Mouse (Mus musculus) midbrain, embryonic 10.5 days (tissue): ENCODE data around the gene Ttc34. TPM values are rescaled to one million over a fixed set of nuclear protein-coding genes. Genes with fewer than 3 reads are reported as not detected.

Experiments
- DNase-seq: peaks from one replicate; pipeline ENCODE4 v3.0.0-alpha.2; 2017; ENCODE audit warnings: low spot score
- H3K27ac ChIP-seq: fragments of 300-500 bp; sonication (generic); replicated peaks from 2 replicates; pipeline ENCODE4 v1.5.1; 2016; ENCODE audit warnings: mild to moderate bottlenecking
- H3K27me3 ChIP-seq: fragments of 300-500 bp; sonication (generic); 2 replicates; pipeline ENCODE4 v1.6.1; 2016; ENCODE audit warnings: low read depth, mild to moderate bottlenecking; ENCODE audit not compliant: poor library complexity, severe bottlenecking
- H3K36me3 ChIP-seq: fragments of 300-500 bp; sonication (generic); 2 replicates; pipeline ENCODE4 v1.6.1; 2016; ENCODE audit warnings: mild to moderate bottlenecking, moderate library complexity
- H3K4me1 ChIP-seq: fragments of 300-500 bp; sonication (generic); 2 replicates; pipeline ENCODE4 v1.6.1; 2016
- H3K4me3 ChIP-seq: fragments of 300-500 bp; sonication (generic); 2 replicates; pipeline ENCODE4 v1.5.1; 2016; ENCODE audit warnings: mild to moderate bottlenecking, moderate library complexity
- H3K9me3 ChIP-seq: fragments of 300-500 bp; sonication (generic); replicated peaks from 2 replicates; pipeline ENCODE4 v1.6.1; 2016; ENCODE audit warnings: mild to moderate bottlenecking
- WGBS: fragments of 180-500 bp; shearing (Covaris S2); methylation state at CpG from one replicate; pipeline ENCODE4 v1.1.7; 2016; 5-methylcytosine and 5-hydroxymethylcytosine counted together
- polyA plus RNA-seq: library from polyadenylated mRNA; unstranded; fragments of >200 nt; fragmentation: Nextera tagmentation; extraction: Ambion mirVana; gene quantifications from 2 replicates; pipeline ENCODE4 v1.2.1, GENCODE M21; 2016

Ttc34 gene
- polyA plus RNA-seq, 1 experiment from 2014 or later, result 0.22 TPM

DNA sequence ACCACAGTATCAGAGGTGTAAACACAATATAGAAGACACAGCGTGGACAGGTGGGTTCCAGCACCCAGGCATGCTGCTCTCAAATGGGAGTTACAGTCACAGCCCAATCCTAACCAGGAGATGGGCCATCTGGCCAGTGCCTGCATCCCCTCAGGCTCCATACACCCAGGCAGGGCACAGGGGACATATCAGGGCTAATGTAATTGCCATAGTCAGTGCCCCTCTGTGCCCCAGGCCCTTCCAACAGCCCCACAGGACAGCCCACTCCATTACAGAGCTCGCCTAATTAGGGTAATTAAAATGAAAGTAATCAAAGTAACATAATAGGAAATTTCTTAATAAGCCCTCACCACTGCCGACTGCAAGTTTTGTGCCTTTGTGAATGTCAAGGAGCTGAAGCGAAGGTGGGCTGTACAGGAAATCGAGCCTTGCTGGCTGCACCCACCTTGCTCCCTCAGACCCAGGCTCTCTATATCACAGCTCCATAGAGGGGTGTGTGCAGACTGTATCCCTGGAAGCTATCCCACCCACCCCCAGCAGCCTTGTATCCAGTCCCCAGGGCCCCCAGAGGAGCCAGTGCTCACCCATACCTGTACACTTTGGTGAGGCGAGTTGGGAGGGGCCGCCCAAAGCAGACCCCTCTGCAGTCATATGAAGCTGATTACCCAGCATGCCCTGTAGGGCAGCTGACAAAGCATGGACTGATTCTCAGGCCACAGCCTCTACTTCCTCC lies 910 bp upstream of the Ttc34 start:
- 81% methylated on average over 7 of the region's 7 CpGs for WGBS
- Histone ChIP-seq H3K4me1 (peaks cover 17% of the 10 kb centered on the region), H3K27me3 (peaks cover 49% of the 10 kb centered on the region), H3K9me3 (no peaks in the 10 kb centered on the region), H3K27ac (no peak overlapping the region), H3K36me3 (no peaks in the 10 kb centered on the region), H3K4me3 (no peak overlapping the region)
- no peak for DNase-seq

DNA sequence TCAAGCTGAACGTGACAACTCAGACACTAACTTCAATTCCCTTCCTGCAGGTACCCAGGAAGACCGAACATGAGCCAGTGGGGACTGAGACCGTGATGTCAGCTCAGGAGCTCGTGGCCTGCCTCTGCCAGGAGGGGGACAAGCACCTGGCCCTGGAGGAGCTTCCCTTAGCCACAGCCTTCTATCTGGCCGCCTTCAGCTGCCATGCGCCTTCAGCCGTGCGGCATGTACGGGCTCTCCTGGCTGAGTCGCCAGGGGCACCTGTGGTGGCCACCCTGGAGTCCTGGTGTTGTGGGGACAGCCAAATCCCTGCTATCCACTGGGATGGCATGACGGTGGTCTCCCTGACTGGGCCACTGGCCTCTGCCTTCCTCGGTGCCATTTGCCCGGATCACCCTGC lies 1.5 kb downstream of the Ttc34 start:
- no peaks in the 10 kb centered on the region for H3K36me3 ChIP-seq
- H3K27me3 ChIP-seq, result peaks cover 40% of the 10 kb centered on the region
- no peak overlapping the region for H3K27ac ChIP-seq
- peaks cover 17% of the 10 kb centered on the region for H3K4me1 ChIP-seq
- no peaks in the 10 kb centered on the region for H3K9me3 ChIP-seq
- DNase-seq, result no peak
- no peak overlapping the region for H3K4me3 ChIP-seq
- 91% methylated on average over 13 of the region's 13 CpGs for WGBS

DNA sequence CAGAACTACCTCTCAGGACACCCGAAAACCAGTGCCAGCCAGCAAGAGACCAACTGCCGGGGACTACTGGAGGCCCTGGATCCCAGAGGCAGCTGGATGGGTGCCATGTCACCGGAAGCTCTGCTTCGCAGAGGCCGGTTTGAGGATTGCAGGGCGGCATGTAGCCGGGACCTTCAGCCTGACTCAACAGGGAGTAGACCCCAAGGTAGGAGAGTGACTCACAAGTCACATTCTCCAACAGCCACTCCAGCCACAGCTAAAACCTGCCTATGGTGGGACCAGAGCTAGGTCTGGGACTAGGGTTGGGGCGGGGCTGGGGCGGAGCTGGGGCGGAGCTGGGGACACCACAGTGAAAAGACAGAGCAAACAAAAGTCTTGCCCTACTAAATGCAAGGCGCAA lies 2.1 kb downstream of the Ttc34 start:
- no peak overlapping the region for H3K4me3 ChIP-seq
- H3K4me1 ChIP-seq, result peaks cover 17% of the 10 kb centered on the region
- no peaks in the 10 kb centered on the region for H3K36me3 ChIP-seq
- peak overlapping the region; percentile 33; the same call in 1 of the 2 replicates for H3K27ac ChIP-seq
- H3K9me3 ChIP-seq, result no peaks in the 10 kb centered on the region
- no peak for DNase-seq
- peaks cover 38% of the 10 kb centered on the region for H3K27me3 ChIP-seq
- 48% methylated on average over 11 of the region's 11 CpGs for WGBS

DNA sequence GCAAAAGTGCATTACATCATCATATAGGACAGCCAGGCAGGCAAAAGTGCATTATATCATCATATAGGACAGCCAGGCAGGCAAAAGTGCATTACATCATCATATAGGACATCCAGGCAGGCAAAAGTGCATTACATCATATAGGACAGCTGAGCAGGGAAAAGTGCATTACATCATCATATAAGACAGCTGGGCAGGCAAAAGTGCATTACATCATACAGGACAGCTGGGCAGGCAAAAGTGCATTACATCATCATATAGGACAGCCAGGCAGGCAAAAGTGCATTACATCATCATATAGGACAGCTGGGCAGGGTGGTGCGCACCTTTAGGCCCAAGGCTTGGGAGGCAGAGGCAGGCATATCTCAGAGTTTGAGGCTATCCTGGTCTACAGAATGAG lies 15.4 kb downstream of the Ttc34 start:
- H3K4me1 ChIP-seq, result peaks cover 16% of the 10 kb centered on the region
- H3K36me3 ChIP-seq, result no peaks in the 10 kb centered on the region
- WGBS, result 97% methylated on average over 1 of the region's 1 CpGs
- peaks cover 46% of the 10 kb centered on the region for H3K27me3 ChIP-seq
- H3K27ac ChIP-seq, result no peak overlapping the region
- H3K9me3 ChIP-seq, result no peaks in the 10 kb centered on the region
- H3K4me3 ChIP-seq, result no peak overlapping the region
- DNase-seq, result no peak

DNA sequence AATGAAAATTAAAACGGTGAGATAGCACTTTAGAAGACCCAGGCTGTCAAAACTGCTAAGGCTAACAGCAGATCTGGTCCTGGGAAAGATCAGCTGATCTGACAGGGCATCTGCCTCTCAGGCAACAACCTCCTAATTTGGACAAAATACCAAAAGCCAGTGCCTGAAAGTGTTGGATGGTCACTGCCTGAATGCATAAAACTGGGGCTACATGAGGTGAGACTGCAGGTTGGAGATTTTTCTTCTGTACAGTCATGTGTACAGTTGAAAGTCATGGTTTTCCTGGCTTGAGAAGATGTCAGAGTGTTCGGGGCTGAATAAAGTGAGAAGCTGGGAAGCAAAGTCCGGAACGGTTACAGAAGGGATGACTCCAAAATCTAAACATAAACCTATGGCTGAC lies 16.6 kb downstream of the Ttc34 start:
- Histone ChIP-seq H3K27ac (no peak overlapping the region), H3K27me3 (peaks cover 58% of the 10 kb centered on the region), H3K36me3 (no peaks in the 10 kb centered on the region), H3K4me1 (peaks cover 16% of the 10 kb centered on the region), H3K9me3 (no peaks in the 10 kb centered on the region), H3K4me3 (no peak overlapping the region)
- WGBS, result 86% methylated on average over 4 of the region's 4 CpGs
- no peak for DNase-seq

DNA sequence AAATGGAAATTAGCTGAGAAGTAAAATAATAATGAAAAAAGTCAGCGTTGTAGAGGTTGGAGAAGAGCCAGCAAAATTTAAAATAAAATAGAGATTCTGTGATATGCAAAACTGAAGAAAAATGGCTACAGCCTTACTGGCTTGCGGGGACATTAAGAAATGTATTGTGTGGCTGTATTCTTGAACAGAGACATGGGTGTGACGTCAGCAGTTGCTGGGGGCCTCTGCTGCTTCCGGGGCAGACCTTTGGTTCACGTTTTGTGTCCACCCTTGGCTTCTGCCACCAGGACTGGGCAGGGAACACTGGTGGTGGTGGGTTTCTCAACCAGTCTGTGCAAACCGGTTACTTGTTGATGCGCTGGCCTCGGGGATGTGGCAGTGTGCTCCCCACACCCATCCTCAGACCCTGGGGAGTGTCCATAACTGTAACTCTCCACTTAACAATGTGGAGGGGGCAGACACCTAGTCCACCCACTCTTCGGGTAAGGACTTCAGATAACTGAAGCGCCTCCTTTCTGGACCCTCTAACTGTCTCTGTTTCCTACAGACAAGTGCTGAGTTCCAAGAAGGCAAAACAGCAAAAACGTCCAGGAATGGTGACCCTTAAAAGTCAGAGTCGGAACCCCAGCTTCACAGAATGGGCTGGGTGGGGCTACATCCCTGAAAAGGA lies 17.6 kb downstream of the Ttc34 start:
- Histone ChIP-seq H3K27me3 (peaks cover 63% of the 10 kb centered on the region), H3K4me1 (peaks cover 16% of the 10 kb centered on the region), H3K27ac (no peak overlapping the region), H3K9me3 (no peaks in the 10 kb centered on the region), H3K4me3 (peak overlapping the region; percentile 70), H3K36me3 (no peaks in the 10 kb centered on the region)
- DNase-seq, result no peak
- 62% methylated on average over 12 of the region's 12 CpGs for WGBS

DNA sequence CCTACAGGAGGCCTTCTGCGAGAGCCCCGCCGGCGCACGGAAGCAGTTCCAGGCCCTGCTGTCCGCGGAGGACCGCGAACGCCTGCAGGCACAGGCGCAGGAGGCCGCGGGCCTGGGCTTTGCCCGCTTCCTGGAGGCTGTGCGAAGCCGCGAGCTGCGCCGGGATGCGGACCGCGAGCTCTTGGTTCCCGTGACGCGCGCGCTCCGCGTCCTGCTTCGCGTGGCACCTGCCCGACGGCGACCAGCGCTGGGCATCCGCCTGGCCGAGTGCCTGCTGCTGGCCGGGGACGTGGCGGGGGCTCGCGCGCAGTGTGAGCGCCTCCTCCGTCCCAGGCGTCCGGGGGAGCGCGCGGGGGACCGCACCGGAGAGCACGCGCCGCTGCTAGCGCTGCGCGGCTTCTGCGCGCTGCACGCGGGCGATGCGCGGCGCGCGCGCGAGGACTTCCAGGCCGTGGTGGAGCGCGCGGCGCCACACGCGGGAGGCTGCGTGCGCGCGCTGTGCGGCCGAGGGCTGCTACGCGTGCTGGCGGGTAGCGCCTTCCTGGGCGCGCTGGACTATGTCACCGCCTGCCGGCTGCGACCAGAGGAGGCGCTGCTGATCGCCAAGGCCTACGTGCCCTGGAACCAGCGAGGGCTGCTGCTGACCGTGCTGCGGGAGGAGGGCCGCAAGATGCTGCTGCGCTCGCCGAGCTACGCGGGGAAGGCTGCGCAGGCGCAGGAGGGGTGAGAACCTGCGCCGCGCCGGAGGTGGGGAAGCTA lies 18.6 kb downstream of the Ttc34 start:
- under 1% methylated on average over 110 of the region's 110 CpGs for WGBS
- peak overlapping the region; percentile 87 for H3K27ac ChIP-seq

DNA sequence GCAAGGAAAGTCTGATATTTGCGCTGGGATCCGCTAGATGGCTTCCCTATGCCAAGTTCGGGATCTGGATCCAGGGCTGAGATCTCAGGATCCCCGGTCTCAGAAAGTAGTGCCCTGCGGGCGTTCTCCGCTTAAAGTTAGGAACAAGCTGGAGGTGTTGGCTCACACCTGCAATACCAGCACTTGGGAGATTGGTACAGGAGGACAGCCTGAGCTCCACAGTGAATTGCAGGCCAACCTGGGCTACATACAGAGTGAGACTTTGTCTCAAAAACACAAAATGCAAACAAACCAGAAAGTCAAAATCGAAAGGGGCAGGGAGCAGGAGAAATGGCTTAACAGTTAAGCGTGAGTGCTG lies 19.2 kb downstream of the Ttc34 start:
- Histone ChIP-seq H3K36me3 (no peaks in the 10 kb centered on the region), H3K27me3 (peaks cover 72% of the 10 kb centered on the region), H3K4me3 (peak overlapping the region; percentile 70), H3K9me3 (no peaks in the 10 kb centered on the region), H3K27ac (peak overlapping the region; percentile 87), H3K4me1 (peaks cover 16% of the 10 kb centered on the region)
- WGBS, result 17% methylated on average over 9 of the region's 9 CpGs
- DNase-seq, result no peak

More for the DNA sequence above, 18.6 kb downstream of the Ttc34 start:
- H3K9me3 ChIP-seq, result no peaks in the 10 kb centered on the region
- DNase-seq, result peak; percentile 93
- H3K27me3 ChIP-seq, result peaks cover 72% of the 10 kb centered on the region
- H3K4me1 ChIP-seq, result peaks cover 16% of the 10 kb centered on the region
- H3K36me3 ChIP-seq, result no peaks in the 10 kb centered on the region
- H3K4me3 ChIP-seq, result peak overlapping the region; percentile 70

DNA sequence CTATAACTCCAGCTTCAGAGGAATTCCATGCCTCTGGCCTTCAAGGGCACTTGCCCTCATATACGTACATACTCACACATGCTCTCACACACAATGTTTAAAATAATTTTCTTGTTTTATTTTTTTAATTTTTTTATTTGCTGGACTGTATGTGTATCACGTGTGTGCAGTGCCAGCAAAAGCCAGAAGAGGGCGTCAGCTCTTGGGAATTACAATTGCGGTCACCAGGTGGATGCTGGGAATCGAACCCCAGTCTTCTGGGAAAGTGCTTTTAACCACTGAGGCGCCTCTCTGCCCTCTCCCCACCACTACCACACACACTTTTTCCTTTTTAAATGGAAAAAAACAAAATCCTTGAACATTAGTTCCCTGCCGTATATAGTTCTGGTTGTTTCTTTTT lies 19.6 kb downstream of the Ttc34 start:
- Histone ChIP-seq H3K9me3 (no peaks in the 10 kb centered on the region), H3K27ac (peak overlapping the region; percentile 87), H3K4me3 (peak overlapping the region; percentile 70), H3K4me1 (peaks cover 16% of the 10 kb centered on the region), H3K36me3 (no peaks in the 10 kb centered on the region), H3K27me3 (peaks cover 76% of the 10 kb centered on the region)
- DNase-seq, result no peak
- 87% methylated on average over 7 of the region's 7 CpGs for WGBS

DNA sequence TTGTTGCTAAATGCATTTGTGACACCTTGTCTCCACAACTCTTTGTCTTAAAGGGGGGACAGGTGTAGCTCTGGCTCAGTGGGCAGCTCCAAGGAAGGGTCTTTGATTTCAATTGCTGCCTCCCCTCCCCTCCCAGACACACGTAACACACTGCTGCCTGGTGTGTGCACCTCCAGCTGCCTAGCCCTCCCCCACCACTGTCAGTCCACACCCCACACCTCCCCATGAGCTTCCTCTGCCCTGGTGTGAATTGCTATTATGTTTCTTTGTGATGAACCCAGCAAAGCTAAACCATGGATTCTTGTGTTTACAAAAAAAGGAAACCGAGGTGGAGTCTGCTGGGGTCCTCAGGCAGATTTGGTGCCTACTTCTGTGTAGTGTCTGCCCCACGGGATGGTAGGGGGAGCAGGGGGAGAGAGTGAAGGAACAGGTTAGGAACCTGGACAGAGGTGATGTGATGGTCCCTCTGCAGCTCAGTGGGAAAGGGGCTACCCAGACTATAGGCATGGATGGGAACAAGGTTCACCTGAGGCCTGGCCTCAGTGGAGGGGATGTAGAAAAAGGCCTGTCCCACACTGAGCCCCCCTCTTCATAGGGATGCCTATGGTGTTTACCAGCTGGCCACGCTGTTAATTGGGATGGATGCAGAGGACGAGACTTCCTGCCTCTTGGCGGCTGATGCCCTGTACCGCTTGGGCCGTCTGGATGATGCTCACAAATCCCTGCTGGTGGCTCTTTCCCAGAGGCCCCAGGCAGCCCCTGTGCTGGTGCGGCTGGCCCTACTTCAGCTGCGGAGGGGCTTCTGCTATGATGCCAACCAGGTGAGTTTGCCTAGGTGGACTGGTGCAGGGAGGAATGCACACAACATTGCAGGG lies 20.3 kb downstream of the Ttc34 start:
- WGBS, result 76% methylated on average over 10 of the region's 10 CpGs
- Histone ChIP-seq H3K9me3 (no peaks in the 10 kb centered on the region), H3K27ac (no peak overlapping the region), H3K4me3 (no peak overlapping the region), H3K27me3 (peaks cover 80% of the 10 kb centered on the region), H3K4me1 (peaks cover 16% of the 10 kb centered on the region), H3K36me3 (no peaks in the 10 kb centered on the region)
- DNase-seq, result no peak

DNA sequence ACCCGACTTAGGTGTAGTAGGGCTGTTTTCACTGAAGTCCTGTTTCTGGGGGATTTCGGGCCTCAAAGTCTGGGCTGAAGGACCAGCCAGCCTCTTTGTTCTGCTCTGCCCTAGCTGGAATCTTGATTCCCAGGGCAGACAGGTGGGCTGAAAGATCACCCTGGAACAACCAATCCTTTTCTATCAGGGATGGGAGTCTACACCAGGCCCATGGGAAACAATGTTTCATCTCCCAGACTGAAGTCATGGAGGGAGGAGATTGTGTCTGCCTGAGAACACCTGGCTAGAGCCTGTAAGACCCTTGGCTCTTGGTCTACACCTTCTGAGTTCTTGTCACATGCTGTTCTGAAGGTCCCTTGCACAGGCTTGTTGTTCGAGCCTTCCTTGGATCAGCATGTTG lies 21.3 kb downstream of the Ttc34 start:
- 79% methylated on average over 3 of the region's 3 CpGs for WGBS
- Histone ChIP-seq H3K4me3 (no peak overlapping the region), H3K4me1 (peaks cover 19% of the 10 kb centered on the region), H3K36me3 (no peaks in the 10 kb centered on the region), H3K27ac (no peak overlapping the region), H3K9me3 (no peaks in the 10 kb centered on the region), H3K27me3 (peaks cover 73% of the 10 kb centered on the region)
- no peak for DNase-seq

DNA sequence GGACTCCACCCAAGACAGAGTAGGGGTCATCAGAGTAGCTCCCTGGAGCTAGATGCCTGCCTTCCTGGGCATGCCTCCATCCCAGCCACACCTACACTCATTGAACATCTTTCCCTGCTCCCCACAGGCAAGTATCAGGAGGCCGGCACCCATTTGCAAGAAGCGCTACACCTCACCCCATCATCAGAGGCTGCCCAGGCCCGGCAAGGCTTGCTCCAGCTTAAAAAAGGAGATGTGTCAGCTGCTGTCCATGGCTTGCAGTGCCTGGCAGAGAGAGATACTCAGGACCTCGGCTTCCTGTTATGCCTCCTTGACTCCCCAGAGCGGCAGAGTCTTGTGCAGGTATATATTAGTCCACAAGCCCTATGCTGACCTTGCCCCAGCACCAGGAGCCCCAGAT lies 24.7 kb downstream of the Ttc34 start:
- Histone ChIP-seq H3K4me3 (no peak overlapping the region), H3K27ac (no peak overlapping the region), H3K4me1 (peaks cover 21% of the 10 kb centered on the region), H3K36me3 (no peaks in the 10 kb centered on the region), H3K27me3 (peaks cover 56% of the 10 kb centered on the region), H3K9me3 (no peaks in the 10 kb centered on the region)
- 78% methylated on average over 5 of the region's 5 CpGs for whole genome bisulfite sequencing
- DNase-seq, result no peak
